In genomic region chr2:104130969-104131368, GRCm38 (mm10) we compare ENCODE assay signal across 9 mouse cellular contexts. TPM values are rescaled to one million over a fixed set of nuclear protein-coding genes. Genes with fewer than 3 reads are reported as not detected.
DNase-seq lines count a peak whose midpoint lies in the region; ATAC-seq and TF ChIP-seq lines count a peak whose summit lies in the region.
"Had no signal": no experiment of that assay in that cellular context is flagged by ENCODE, and none has a peak within 500 bp of the region (broad histone marks: within the 10 kb centered on the region; RNA-seq: fewer than 3 reads in every experiment).

No protein-coding gene starts in this region.

- TF ChIP-seq EP300 in CH12.LX (IDR thresholded peaks at IDR 0.05; ENCODE audit: low read length) = no peak

- TF ChIP-seq CTCF in CH12.LX (conservative IDR thresholded peaks at IDR 0.05 in 1 of 2, IDR thresholded peaks at IDR 0.05 in 1 of 2; ENCODE audit: low read depth in 2 of 2, low read length in 2 of 2) = peak; percentile 46 to 68; a peak in 3 of 4 replicates
- TF ChIP-seq CTCF in bone marrow macrophage, adult 2 months (IDR thresholded peaks at IDR 0.05; ENCODE audit: low read depth, low read length) = peak; percentile 45; the same call in 1 of the 2 replicates

- no peak for ATAC-seq in intestine, embryonic 14.5 days (replicated peaks; ENCODE audit: low FRiP score, low TSS enrichment, low read depth)
- no peak for ATAC-seq in intestine, embryonic 16.5 days
- ATAC-seq in liver, embryonic 16.5 days (ENCODE audit: low read depth) = no peak
- no peak for ATAC-seq in inflammation-experienced regulatory T-cells, adult 6 months

- H3K4me3 ChIP-seq in intestine, embryonic 14.5 days (ENCODE audit: low read depth, low read length) = no peak overlapping the region
- H3K4me3 ChIP-seq in intestine, embryonic 16.5 days (ENCODE audit: low read length) = no peak overlapping the region
- H3K4me3 ChIP-seq in CH12.LX (replicated peaks in 1 of 3; ENCODE audit: low read depth in 2 of 3, low read length in 2 of 3, poor library complexity in 1 of 3) = no peak overlapping the region
- H3K4me3 ChIP-seq in bone marrow macrophage, adult 2 months (ENCODE audit: insufficient read depth, low read length) = no peak overlapping the region
- no peak overlapping the region for H3K4me3 ChIP-seq in liver, embryonic 16.5 days (ENCODE audit: low read depth, low read length)
- H3K4me3 ChIP-seq: heart, embryonic 15.5 days had no signal

- H3K27ac ChIP-seq in intestine, embryonic 14.5 days (ENCODE audit: low read depth) = no peak overlapping the region
- no peak overlapping the region for H3K27ac ChIP-seq in intestine, embryonic 16.5 days (ENCODE audit: low read length)
- no peak overlapping the region for H3K27ac ChIP-seq in CH12.LX (ENCODE audit: insufficient read depth, low read depth)
- H3K27ac ChIP-seq in bone marrow macrophage, adult 2 months (ENCODE audit: insufficient read depth, low read depth, low read length) = no peak overlapping the region
- peak overlapping the region; percentile 95 for H3K27ac ChIP-seq in liver, embryonic 16.5 days (ENCODE audit: low read length)
- H3K27ac ChIP-seq: heart, embryonic 15.5 days had no signal

- no peaks in the 10 kb centered on the region for H3K9me3 ChIP-seq in intestine, embryonic 14.5 days (ENCODE audit: control insufficient read depth, low read length)
- no peaks in the 10 kb centered on the region for H3K9me3 ChIP-seq in intestine, embryonic 16.5 days (ENCODE audit: control insufficient read depth, low read length)
- H3K9me3 ChIP-seq in CH12.LX (replicated peaks; ENCODE audit: low read length) = peaks cover 4% of the 10 kb centered on the region
- H3K9me3 ChIP-seq in liver, embryonic 16.5 days (replicated peaks; ENCODE audit: control insufficient read depth, low read length) = no peaks in the 10 kb centered on the region
- H3K9me3 ChIP-seq: heart, embryonic 15.5 days had no signal

- peak; percentile 67 for DNase-seq in intestine, embryonic 14.5 days (ENCODE audit: low spot score)
- DNase-seq in CH12.LX (ENCODE audit: extremely low read depth) = peak; percentile 40
- DNase-seq in thymus, postnatal 25 days = peak; percentile 57
- DNase-seq in left cerebral cortex, postnatal 25 days (ENCODE audit: low spot score in 2 of 2) = no peak

- no peaks in the 10 kb centered on the region for H3K27me3 ChIP-seq in intestine, embryonic 14.5 days (replicated peaks; ENCODE audit: control insufficient read depth, insufficient read depth, low read length)
- no peaks in the 10 kb centered on the region for H3K27me3 ChIP-seq in intestine, embryonic 16.5 days (replicated peaks; ENCODE audit: control insufficient read depth, insufficient read depth, low read length)
- peaks cover 22% of the 10 kb centered on the region for H3K27me3 ChIP-seq in CH12.LX (replicated peaks)
- peaks cover 15% of the 10 kb centered on the region for H3K27me3 ChIP-seq in liver, embryonic 16.5 days (ENCODE audit: control insufficient read depth, insufficient read depth, low read depth, low read length)
- H3K27me3 ChIP-seq: heart, embryonic 15.5 days had no signal

- in situ Hi-C loops in CH12.LX (cut with MboI; ENCODE audit: low pct_ligation_motif_present, low pct_unique_long_range_greater_than_20kb, low sequenced_read_pairs) = loop anchor here (5.0 to 25.0 kb wide), 3 partner anchors 181 to 456 kb away; partner anchors contain the start of gene D430041D05Rik

- 66% methylated on average over 3 of the region's 3 CpGs for WGBS in intestine, embryonic 14.5 days
- WGBS in intestine, embryonic 16.5 days = 65% methylated on average over 3 of the region's 3 CpGs
- WGBS in liver, embryonic 16.5 days (ENCODE audit: insufficient replicate concordance) = 36% methylated on average over 3 of the region's 3 CpGs

- no peaks in the 10 kb centered on the region for H3K36me3 ChIP-seq in intestine, embryonic 14.5 days (ENCODE audit: control insufficient read depth, insufficient read depth, low read length)
- no peaks in the 10 kb centered on the region for H3K36me3 ChIP-seq in intestine, embryonic 16.5 days (ENCODE audit: control insufficient read depth, insufficient read depth, low read length)
- no peaks in the 10 kb centered on the region for H3K36me3 ChIP-seq in CH12.LX (replicated peaks in 1 of 2; ENCODE audit: control insufficient read depth in 1 of 2, insufficient read depth in 1 of 2, low read length in 1 of 2)
- no peaks in the 10 kb centered on the region for H3K36me3 ChIP-seq in liver, embryonic 16.5 days (ENCODE audit: control insufficient read depth, insufficient read depth)
- H3K36me3 ChIP-seq: heart, embryonic 15.5 days had no signal

- H3K79me2 ChIP-seq in CH12.LX (replicated peaks; ENCODE audit: control insufficient read depth, extremely low read depth, insufficient read depth, poor library complexity, severe bottlenecking) = no peaks in the 10 kb centered on the region

- TF ChIP-seq RAD21 in CH12.LX (IDR thresholded peaks at IDR 0.05; ENCODE audit: low read depth, low read length) = peak; percentile 48

- H3K4me2 ChIP-seq in intestine, embryonic 14.5 days (ENCODE audit: low read length) = no peak overlapping the region
- H3K4me2 ChIP-seq in intestine, embryonic 16.5 days (ENCODE audit: low read depth, low read length) = no peak overlapping the region
- no peak overlapping the region for H3K4me2 ChIP-seq in CH12.LX (ENCODE audit: insufficient read depth, low read depth, poor library complexity, severe bottlenecking)
- peak overlapping the region; percentile 62; the same call in 1 of the 2 replicates for H3K4me2 ChIP-seq in liver, embryonic 16.5 days (ENCODE audit: low read depth, low read length)
- H3K4me2 ChIP-seq: heart, embryonic 15.5 days had no signal

- dilution Hi-C loops in CH12.LX (cut with MboI; ENCODE audit: extremely low pct_ligation_motif_present, extremely low pct_unique_long_range_greater_than_20kb, low sequenced_read_pairs) = no loop called here

- H3K4me1 ChIP-seq in intestine, embryonic 14.5 days (replicated peaks; ENCODE audit: control insufficient read depth, insufficient read depth, low read length) = peaks cover 7% of the 10 kb centered on the region; the same call in 1 of the 2 replicates
- peaks cover 25% of the 10 kb centered on the region for H3K4me1 ChIP-seq in intestine, embryonic 16.5 days (ENCODE audit: control insufficient read depth, insufficient read depth, low read length)
- peaks cover 0 to 4% of the 10 kb centered on the region in 2 experiments; a peak in 1 of 4 replicates for H3K4me1 ChIP-seq in CH12.LX (ENCODE audit: control insufficient read depth in 1 of 2, insufficient read depth in 2 of 2)
- H3K4me1 ChIP-seq in bone marrow macrophage, adult 2 months (ENCODE audit: control insufficient read depth, insufficient read depth, low read length) = no peaks in the 10 kb centered on the region
- H3K4me1 ChIP-seq in liver, embryonic 16.5 days (ENCODE audit: control insufficient read depth, low read depth, low read length) = peaks cover 36% of the 10 kb centered on the region

- no peak for TF ChIP-seq POLR2A in CH12.LX (IDR thresholded peaks at IDR 0.05; ENCODE audit: low read depth, low read length)
- TF ChIP-seq POLR2A in bone marrow macrophage, adult 2 months (IDR thresholded peaks at IDR 0.05; ENCODE audit: borderline replicate concordance, low read depth, low read length) = no peak

- no peak overlapping the region for H3K9ac ChIP-seq in intestine, embryonic 14.5 days (ENCODE audit: low read length)
- H3K9ac ChIP-seq in intestine, embryonic 16.5 days (ENCODE audit: low read depth, low read length) = no peak overlapping the region
- no peak overlapping the region for H3K9ac ChIP-seq in CH12.LX (ENCODE audit: insufficient read depth, low read depth)
- H3K9ac ChIP-seq in liver, embryonic 16.5 days (ENCODE audit: low read depth, low read length) = no peak overlapping the region
- H3K9ac ChIP-seq: heart, embryonic 15.5 days had no signal

- intact Hi-C loops in left cerebral cortex, postnatal 25 days (cut with DNase I) = loop anchor here (5.0 kb wide), 1 partner anchor 456 kb away; no protein-coding TSS in a partner anchor

TF ChIP-seq in CH12.LX, 34 proteins besides CTCF, POLR2A, EP300 and RAD21:
- no peak for TF ChIP-seq HCFC1 (IDR thresholded peaks at IDR 0.05; ENCODE audit: low read depth, low read length)
- peak; percentile 62 for TF ChIP-seq SMC3 (IDR thresholded peaks at IDR 0.05; ENCODE audit: low read depth, low read length)

RNA-seq across cellular contexts. Expression of gene A930018P22Rik, which starts 8.4 kb away (rescaled TPM):
- polyA plus RNA-seq in intestine, embryonic 14.5 days (2014; fragmentation: Nextera tagmentation; extraction: Ambion mirVana) = not detected in 2 replicates
- polyA plus RNA-seq in intestine, embryonic 16.5 days (2015; fragmentation: Nextera tagmentation; extraction: Ambion mirVana) = 0.16 and 0.28 TPM in 2 replicates
- total RNA-seq in CH12.LX (2012; rRNA removed) (not detected in 2 replicates), CH12.LX (2014; rRNA removed) (not detected in 2 replicates)
- not detected in 2 replicates for polyA plus RNA-seq in CH12.LX (2012; ENCODE audit: insufficient read length, low read depth)
- not detected in 2 replicates for polyA plus RNA-seq in bone marrow macrophage, adult 2 months (2012; ENCODE audit: insufficient read depth, insufficient read length, missing spikeins)
- 0.35 and 0.56 TPM in 2 replicates for polyA plus RNA-seq in liver, embryonic 16.5 days (2015; fragmentation: Nextera tagmentation; extraction: Ambion mirVana)
- total RNA-seq in left cerebral cortex, postnatal 25 days (2021) = not detected
- polyA plus RNA-seq in inflammation-experienced regulatory T-cells, adult 6 months (2017; shearing (Covaris generic)) = not detected

RNA-seq across cellular contexts. Expression of gene Cd59a, which starts 35.4 kb away (rescaled TPM):
- polyA plus RNA-seq in intestine, embryonic 14.5 days (2014; fragmentation: Nextera tagmentation; extraction: Ambion mirVana) = 27.1 and 28.9 TPM in 2 replicates
- polyA plus RNA-seq in intestine, embryonic 16.5 days (2015; fragmentation: Nextera tagmentation; extraction: Ambion mirVana) = 36.0 and 37.8 TPM in 2 replicates
- total RNA-seq in CH12.LX (2012; rRNA removed) (2.9 and 4.5 TPM in 2 replicates), CH12.LX (2014; rRNA removed) (4.8 and 5.8 TPM in 2 replicates)
- polyA plus RNA-seq in CH12.LX (2012; ENCODE audit: insufficient read length, low read depth) = 6.6 TPM in 2 replicates
- polyA plus RNA-seq in bone marrow macrophage, adult 2 months (2012; ENCODE audit: insufficient read depth, insufficient read length, missing spikeins) = 16.3 and 17.4 TPM in 2 replicates
- polyA plus RNA-seq in liver, embryonic 16.5 days (2015; fragmentation: Nextera tagmentation; extraction: Ambion mirVana) = 101 and 109 TPM in 2 replicates
- 1 to 10 TPM; 3.6 to 4.3 TPM for total RNA-seq in left cerebral cortex, postnatal 25 days (2021)
- under 1 TPM in 1 of 3 experiments, not detected in 2; 0.38 TPM for polyA plus RNA-seq in inflammation-experienced regulatory T-cells, adult 6 months (2017; shearing (Covaris generic))

Comparison
In these comparisons a context has a peak if more than half of its experiments do, and no peak if none do; other contexts are left out.
1. DNase-seq: peak in intestine, embryonic 14.5 days (single experiment), CH12.LX (single experiment) and thymus, postnatal 25 days (single experiment); none in left cerebral cortex, postnatal 25 days (0 of 2).